Mouse (Mus musculus) testis, adult 2 months (tissue): ENCODE measurements around the gene Adamts15.

Source experiments
- CTCF ChIP-seq: fragments of 200-500 bp; IDR thresholded peaks from 2 replicates; pipeline ENCODE4 v1.5.1; 2012; ENCODE audit warnings: low read depth, mild to moderate bottlenecking, inconsistent platforms, low read length, moderate library complexity; ENCODE audit not compliant: control insufficient read depth, insufficient read depth, insufficient replicate concordance
- POLR2A ChIP-seq: fragments of 200-500 bp; IDR thresholded peaks from 2 replicates; pipeline ENCODE4 v1.6.1; 2012; ENCODE audit warnings: low read depth, mild to moderate bottlenecking, inconsistent platforms, low read length, moderate library complexity; ENCODE audit not compliant: control insufficient read depth

DNA sequence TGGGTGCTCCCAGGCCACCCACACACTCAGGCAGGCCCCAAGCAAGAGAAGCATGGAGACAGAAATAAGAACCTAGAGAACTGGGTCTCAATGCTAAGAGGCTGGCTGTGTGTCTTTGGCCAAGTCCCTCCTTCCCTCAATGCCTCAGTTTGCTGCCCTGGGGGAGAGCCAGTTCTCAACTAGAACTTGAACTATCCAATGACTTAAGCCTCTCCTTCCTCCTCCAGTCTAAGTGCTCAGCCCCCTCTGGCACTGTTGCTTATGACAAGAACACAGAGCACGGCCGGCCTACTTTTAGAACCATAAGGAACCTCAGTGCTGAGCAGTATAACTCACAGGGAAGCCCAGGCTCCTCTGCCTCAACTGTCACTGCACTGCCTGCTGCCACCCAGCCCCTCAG, 8.0 kb downstream of the Adamts15 start:
- no peak for TF ChIP-seq POLR2A
- no peak for TF ChIP-seq CTCF
